Mouse (Mus musculus) kidney, postnatal 0 days (tissue): ENCODE measurements around the gene Kcnk6. TPM values are rescaled to one million over a fixed set of nuclear protein-coding genes. Genes with fewer than 3 reads are reported as not detected.

ENCODE experiments used
- ATAC-seq: fragments of 200-750 bp; cut with Nextera tagmentation; replicated peaks from 2 replicates; pipeline ENCODE4 v1.8.0; 2017; ENCODE audit warnings: low read depth, moderate number of reproducible peaks, moderate TSS enrichment, moderate library complexity; ENCODE audit not compliant: low FRiP score
- DNase-seq: peaks from one replicate; pipeline ENCODE4 v3.0.0-alpha.2; 2016; ENCODE audit warnings: low spot score
- H3K27ac ChIP-seq: fragments of 300-500 bp; sonication (generic); 2 replicates; pipeline ENCODE4 v1.5.1; 2014; ENCODE audit warnings: mild to moderate bottlenecking
- H3K27me3 ChIP-seq: fragments of 300-500 bp; sonication (generic); 2 replicates; pipeline ENCODE4 v1.6.1; 2014; ENCODE audit warnings: low read length, mixed read lengths; ENCODE audit not compliant: insufficient read depth
- H3K36me3 ChIP-seq: fragments of 300-500 bp; sonication (generic); 2 replicates; pipeline ENCODE4 v1.6.1; 2014; ENCODE audit warnings: low read length, mixed read lengths; ENCODE audit not compliant: insufficient read depth
- H3K4me1 ChIP-seq: fragments of 300-500 bp; sonication (generic); replicated peaks from 2 replicates; pipeline ENCODE4 v1.6.1; 2014; ENCODE audit warnings: antibody characterized with exemption, low read length, mixed read lengths; ENCODE audit not compliant: insufficient read depth
- H3K4me2 ChIP-seq: fragments of 300-500 bp; sonication (generic); 2 replicates; pipeline ENCODE4 v1.6.1; 2014; ENCODE audit warnings: mild to moderate bottlenecking, low read length, moderate library complexity, mixed read lengths
- H3K4me3 ChIP-seq: fragments of 300-500 bp; sonication (generic); replicated peaks from 2 replicates; pipeline ENCODE4 v1.5.1; 2014; ENCODE audit warnings: low read depth, low read length
- H3K9ac ChIP-seq: fragments of 300-500 bp; sonication (generic); 2 replicates; pipeline ENCODE4 v1.6.1; 2014; ENCODE audit warnings: low read depth, low read length
- H3K9me3 ChIP-seq: fragments of 300-500 bp; sonication (generic); replicated peaks from 2 replicates; pipeline ENCODE4 v1.6.1; 2016; ENCODE audit warnings: low read length, inconsistent platforms, mixed read lengths
- CTCF ChIP-seq: IDR thresholded peaks from 2 replicates; pipeline ENCODE4 v1.5.1; 2016; ENCODE audit warnings: antibody characterized with exemption, low read depth, mild to moderate bottlenecking, moderate library complexity
- WGBS: fragments of 180-500 bp; shearing (Covaris S2); extraction: QIAGEN DNeasy Blood & Tissue Kit; methylation state at CpG from one replicate; pipeline ENCODE4 v1.1.7; 2014; 5-methylcytosine and 5-hydroxymethylcytosine counted together
- polyA plus RNA-seq: library from polyadenylated mRNA; unstranded; fragments of >200 nt; fragmentation: Nextera tagmentation; extraction: Ambion mirVana; gene quantifications from 2 replicates; pipeline ENCODE4 v1.2.1, GENCODE M21; 2015

Gene Kcnk6
- 0.87 and 0.88 TPM in 2 replicates for polyA plus RNA-seq

DNA sequence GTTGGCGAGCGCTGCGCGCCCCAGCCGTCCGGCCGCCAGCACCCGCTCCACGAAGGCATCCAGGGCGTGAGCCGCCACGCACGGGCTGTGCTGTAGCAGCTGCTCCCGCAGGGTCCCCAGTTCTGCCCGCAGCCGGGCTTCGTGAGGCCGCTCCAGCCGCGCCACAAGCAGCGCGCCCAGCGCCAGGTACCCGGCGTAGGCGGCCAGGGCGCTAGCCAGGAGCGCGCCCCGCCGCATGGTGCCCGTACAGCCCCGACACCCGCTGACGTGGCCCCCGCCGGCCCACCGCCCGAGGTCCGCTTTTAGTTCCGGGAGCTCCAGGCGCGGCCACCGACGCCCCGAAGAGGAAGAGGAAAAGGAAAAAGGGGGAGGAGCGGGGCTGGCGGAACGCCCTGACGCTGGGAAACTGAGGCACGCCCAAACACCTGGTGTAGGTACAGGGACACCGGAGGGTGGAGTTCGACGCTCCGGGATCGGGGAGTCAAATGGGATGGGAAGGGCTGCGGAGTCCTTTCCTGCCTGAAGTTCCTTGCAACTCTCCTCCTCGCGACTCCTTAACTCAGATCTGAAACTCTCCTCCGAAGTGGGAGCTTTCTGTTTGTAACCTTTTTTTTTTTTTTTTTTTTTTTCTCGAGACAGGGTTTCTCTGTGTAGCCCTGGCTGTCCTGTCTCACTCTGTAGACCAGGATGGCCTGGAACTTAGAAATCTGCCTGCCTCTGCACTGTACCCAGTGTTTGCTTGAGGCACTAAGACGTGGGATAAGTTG is at the start of gene Kcnk6:
Kcnk6 (minus strand) TSS at position 269 of the 767 bp plus-strand sequence.
- no peak for DNase-seq

DNA sequence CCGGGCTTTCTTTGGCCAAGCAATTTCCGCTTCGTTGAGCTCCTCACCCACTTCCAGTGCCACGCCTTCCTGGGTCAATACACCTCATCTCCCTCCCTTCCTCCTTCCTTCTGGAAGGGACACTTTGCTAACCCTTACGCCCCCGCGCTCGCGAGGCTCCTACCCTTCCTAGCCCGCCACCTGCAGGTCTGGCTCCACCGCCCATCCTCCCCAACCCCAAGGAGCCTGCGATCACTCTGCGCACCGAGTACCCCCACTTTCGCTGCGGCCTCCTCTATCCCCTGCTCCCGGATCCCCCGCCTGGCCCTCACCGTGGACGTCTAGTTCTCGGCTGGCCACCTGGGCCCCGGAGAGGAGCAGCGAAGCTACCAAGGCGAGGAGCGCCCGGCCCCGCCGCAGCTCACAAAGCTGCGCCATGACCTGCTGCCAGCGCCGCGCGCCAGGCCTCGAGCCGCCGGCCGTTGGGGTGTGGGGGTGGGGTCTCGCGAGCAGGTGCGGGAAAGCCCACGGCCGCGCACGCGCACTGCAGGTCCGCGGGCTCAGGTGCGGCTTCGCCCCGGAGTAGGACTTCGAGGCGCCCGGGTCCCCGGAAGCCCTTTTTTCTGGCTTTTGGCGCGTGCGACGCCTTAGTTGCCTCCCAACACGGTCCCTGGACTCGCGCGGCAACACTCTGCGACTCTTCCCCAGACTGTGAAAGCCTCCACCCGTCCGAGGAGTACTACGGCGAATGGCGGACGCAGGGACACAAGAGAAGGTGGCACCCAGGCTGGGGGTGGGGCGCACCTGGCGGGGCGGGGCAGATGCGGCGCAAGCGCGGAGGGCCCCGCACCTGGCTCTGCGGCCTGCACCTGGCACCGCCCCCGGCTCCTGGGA is 49.1 kb upstream of the Kcnk6 start, which contains the start of gene Spint2:
Spint2 (minus strand) TSS at position 712 of the 873 bp plus-strand sequence.
- peak; percentile 46; the same call in 1 of the 2 replicates for TF ChIP-seq CTCF
- H3K27ac ChIP-seq = peak within 1 kb of the TSS; percentile 93
- H3K4me2 ChIP-seq = peak within 1 kb of the TSS; percentile 90
- peak within 1 kb of the TSS; percentile 63 for H3K4me3 ChIP-seq
- DNase-seq = peak; percentile 54
- H3K9ac ChIP-seq = peak within 1 kb of the TSS; percentile 83
- H3K4me1 ChIP-seq = 0 out of 2 replicates have a peak, but pooled peaks cover 5% of the 10 kb centered on the region
- H3K27me3 ChIP-seq = no peaks in the 10 kb centered on the region; the same call in 1 of the 2 replicates
- H3K36me3 ChIP-seq = no peaks in the 10 kb centered on the region
- WGBS = under 1% methylated on average over 80 of the region's 80 CpGs
- H3K9me3 ChIP-seq = no peaks in the 10 kb centered on the region
- ATAC-seq = peak; percentile 92

More for the DNA sequence above, at the start of gene Kcnk6:
- no peak for TF ChIP-seq CTCF
- Histone ChIP-seq H3K4me3 (peak within 1 kb of the TSS; percentile 53), H3K9me3 (no peaks in the 10 kb centered on the region), H3K4me2 (peak within 1 kb of the TSS; percentile 95), H3K27ac (peak within 1 kb of the TSS; percentile 19; the same call in 1 of the 2 replicates), H3K4me1 (peaks cover 4% of the 10 kb centered on the region; the same call in 1 of the 2 replicates), H3K36me3 (no peaks in the 10 kb centered on the region), H3K27me3 (0 out of 2 replicates have a peak, but pooled peaks cover 3% of the 10 kb centered on the region), H3K9ac (peak within 1 kb of the TSS; percentile 68)
- peak; percentile 31; the same call in 1 of the 2 replicates for ATAC-seq
- WGBS = 2% methylated on average over 55 of the region's 62 CpGs

DNA sequence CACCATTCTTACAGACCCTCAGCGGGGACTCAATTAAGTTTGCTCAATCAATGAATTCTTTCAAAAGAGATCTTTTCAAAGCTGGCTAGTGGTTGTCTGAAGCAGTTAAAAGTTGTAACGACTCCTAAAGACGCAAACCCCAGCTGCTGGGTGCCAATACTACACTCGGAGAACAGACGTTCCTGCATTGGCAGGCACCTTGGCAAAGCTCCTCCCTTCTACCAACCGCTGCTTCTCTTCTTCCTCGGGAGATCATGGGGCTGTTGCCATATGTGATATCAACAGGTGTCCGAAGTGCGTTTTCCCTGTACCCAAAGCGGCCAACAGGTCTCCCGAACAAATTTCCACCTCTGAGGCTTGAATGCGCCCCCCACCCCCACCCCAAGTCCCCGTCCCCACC is 48.5 kb upstream of the Kcnk6 start:
- H3K4me2 ChIP-seq = peak overlapping the region; percentile 90
- WGBS = 9% methylated on average over 13 of the region's 13 CpGs
- no peaks in the 10 kb centered on the region; the same call in 1 of the 2 replicates for H3K27me3 ChIP-seq
- H3K9me3 ChIP-seq = no peaks in the 10 kb centered on the region
- H3K9ac ChIP-seq = peak overlapping the region; percentile 83
- peak overlapping the region; percentile 93 for H3K27ac ChIP-seq
- ATAC-seq (no peak), DNase-seq (no peak)
- H3K4me1 ChIP-seq = 0 out of 2 replicates have a peak, but pooled peaks cover 5% of the 10 kb centered on the region
- no peaks in the 10 kb centered on the region for H3K36me3 ChIP-seq
- TF ChIP-seq CTCF = no peak
- peak overlapping the region; percentile 63 for H3K4me3 ChIP-seq

DNA sequence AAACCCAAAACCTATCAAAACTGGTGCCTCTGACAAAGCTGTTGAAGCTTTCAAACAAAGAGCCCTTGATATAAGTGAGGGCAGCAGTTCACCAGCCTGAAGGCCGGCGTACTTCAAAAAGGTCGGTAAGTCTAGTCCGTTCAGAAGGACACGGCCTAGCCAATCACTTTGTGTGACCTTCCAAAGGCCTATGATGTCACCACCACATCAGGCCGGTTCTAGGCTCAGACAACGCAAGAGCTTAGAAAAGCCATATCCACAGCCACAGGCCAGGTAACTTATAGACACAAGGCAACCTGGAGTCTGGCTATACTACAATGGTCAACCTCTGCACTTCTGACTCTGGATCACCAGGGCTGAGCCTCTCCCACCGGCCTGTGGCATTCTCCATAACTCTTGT is 47.6 kb upstream of the Kcnk6 start:
- Histone ChIP-seq H3K27ac (peak overlapping the region; percentile 57; the same call in 1 of the 2 replicates), H3K36me3 (no peaks in the 10 kb centered on the region), H3K4me2 (peak overlapping the region; percentile 90), H3K4me1 (0 out of 2 replicates have a peak, but pooled peaks cover 5% of the 10 kb centered on the region), H3K9me3 (no peaks in the 10 kb centered on the region), H3K27me3 (no peaks in the 10 kb centered on the region; the same call in 1 of the 2 replicates), H3K9ac (no peak overlapping the region), H3K4me3 (peak overlapping the region; percentile 63; the same call in 1 of the 2 replicates)
- DNase-seq (no peak), ATAC-seq (no peak)
- WGBS = 75% methylated on average over 8 of the region's 8 CpGs
- no peak for TF ChIP-seq CTCF

- no peak overlapping the region for H3K4me3 ChIP-seq
- 0 out of 2 replicates have a peak, but pooled peaks cover 5% of the 10 kb centered on the region for H3K4me1 ChIP-seq
- H3K27ac ChIP-seq = no peak overlapping the region
- H3K4me2 ChIP-seq = peak overlapping the region; percentile 90; the same call in 1 of the 2 replicates
- ATAC-seq = no peak
- H3K9ac ChIP-seq = no peak overlapping the region
- H3K9me3 ChIP-seq = no peaks in the 10 kb centered on the region
- no peaks in the 10 kb centered on the region; the same call in 1 of the 2 replicates for H3K27me3 ChIP-seq
- no peaks in the 10 kb centered on the region for H3K36me3 ChIP-seq
- DNase-seq = no peak
- TF ChIP-seq CTCF = no peak
Measured at GRCm38 (mm10) chr7:29279261-29279660, 46.9 kb upstream of the Kcnk6 start.
